Mouse (Mus musculus): ENCODE data around the gene Trip4.

GRCm38 (mm10) chr9:65839841-65840240, 68.8 kb downstream of the Trip4 start:
- TF ChIP-seq CTCF (IDR thresholded peaks at IDR 0.05; ENCODE audit: low read depth, low read length) (no peak), EP300 (IDR thresholded peaks at IDR 0.05; ENCODE audit: insufficient read depth, low read depth, low read length) (no peak), POLR2A (IDR thresholded peaks at IDR 0.05; ENCODE audit: insufficient read depth, low read length) (no peak)

Measured in ES-Bruce4 (cell line).